ENCODE assay signal across 8 mouse cellular contexts in the genomic region with DNA sequence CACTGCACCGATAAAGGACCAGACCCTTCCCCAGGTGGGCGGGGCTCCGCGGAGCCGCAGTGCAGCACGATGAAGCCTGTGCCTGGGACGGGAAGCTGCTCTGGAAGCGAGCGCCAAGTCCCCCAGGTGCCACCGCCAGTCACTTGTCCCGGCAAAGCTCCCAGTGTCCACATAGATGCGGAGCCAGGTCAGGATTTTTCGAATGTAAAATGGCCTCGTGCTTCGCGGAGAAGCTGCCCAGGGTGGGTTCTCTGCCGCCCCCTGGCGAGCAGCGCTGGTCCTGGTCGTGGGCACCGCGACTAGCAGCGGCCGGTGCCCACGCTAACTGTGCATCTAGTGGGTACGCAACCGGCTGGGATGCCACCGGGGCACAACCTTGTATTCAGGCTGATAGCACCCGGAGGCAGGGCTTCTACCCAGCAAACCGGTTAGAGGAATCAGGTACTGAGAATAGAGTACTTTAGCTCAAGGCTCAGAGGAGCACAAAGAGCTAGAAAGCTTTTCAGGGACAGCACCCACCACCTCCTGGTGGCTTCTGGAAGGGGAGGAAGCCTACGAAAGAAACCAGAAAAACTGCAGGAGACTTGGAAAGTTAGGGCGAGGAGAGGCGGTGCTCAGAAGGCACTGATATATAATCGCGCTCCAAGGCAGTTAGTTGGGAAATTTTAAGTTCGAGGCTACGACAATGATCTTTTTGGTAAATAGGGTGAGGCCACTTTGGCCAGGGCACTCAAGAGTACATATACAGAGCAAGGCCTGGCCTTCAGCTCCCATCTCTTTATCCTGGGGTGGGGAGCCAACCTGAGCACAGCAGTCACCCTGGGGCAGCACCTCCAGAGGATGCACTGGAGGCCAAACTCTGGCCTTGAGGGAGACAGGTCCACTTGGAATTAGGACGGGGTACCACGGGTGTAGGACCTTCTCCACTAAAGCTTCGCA. TPM values are rescaled to one million over a fixed set of nuclear protein-coding genes. Genes with fewer than 3 reads are reported as not detected.
DNase-seq lines count a peak whose midpoint lies in the region; ATAC-seq lines count a peak whose summit lies in the region.

No protein-coding gene starts in this region.

- intact Hi-C loops in left cerebral cortex, postnatal 25 days (cut with DNase I): loop anchor here (1.0 to 5.0 kb wide), 5 partner anchors 49 to 522 kb away; a partner anchor contains a TSS

- ATAC-seq in common myeloid progenitor, adult 5-6 weeks (replicated peaks; ENCODE audit: low read depth, poor library complexity, severe bottlenecking): peak; percentile 90
- ATAC-seq in megakaryocyte-erythroid progenitor cell, adult 5-6 weeks (replicated peaks; ENCODE audit: low FRiP score, low TSS enrichment, poor library complexity, severe bottlenecking): peak; percentile 83

- peak; percentile 84 for DNase-seq in adrenal gland, adult 2 months
- peak; percentile 88 for DNase-seq in gastrocnemius, postnatal 10 days
- peak; percentile 31 for DNase-seq in hindlimb bud, embryonic 11.5 days (ENCODE audit: extremely low spot score, low read depth, low spot score)
- peak; percentile 78 to 80 for DNase-seq in left cerebral cortex, postnatal 25 days (ENCODE audit: low spot score in 2 of 2)
- DNase-seq in right cerebral cortex, postnatal 14 days: peak; percentile 88
- peak; percentile 69 to 85 for DNase-seq in urinary bladder, postnatal 4 days (ENCODE audit: low spot score in 2 of 2)

RNA-seq across cellular contexts. Expression of a gene that starts 49.5 kb away (rescaled TPM):
- total RNA-seq in adrenal gland, adult 2 months (2021): 10 to 100 TPM; 24.2 to 28.0 TPM
- 32.8 and 43.3 TPM in 2 replicates for polyA plus RNA-seq in adrenal gland, adult 2 months (2012; rRNA removed)
- 25.7 and 48.9 TPM in 2 replicates for total RNA-seq in common myeloid progenitor, adult 5-6 weeks (2017)
- 10 to 100 TPM; 10.5 to 12.1 TPM for total RNA-seq in gastrocnemius, postnatal 10 days (2021)
- total RNA-seq in left cerebral cortex, postnatal 25 days (2021): 10 to 100 TPM; 17.4 to 20.1 TPM
- 51.7 and 62.6 TPM in 2 replicates for total RNA-seq in megakaryocyte-erythroid progenitor cell, adult 5-6 weeks (2014; fragmentation: Nextera tagmentation)
- 35.8 and 46.2 TPM in 2 replicates for total RNA-seq in megakaryocyte-erythroid progenitor cell, adult 5-6 weeks (2017)

RNA-seq across cellular contexts. Expression of a gene that starts 49.6 kb away (rescaled TPM):
- total RNA-seq in adrenal gland, adult 2 months (2021): under 1 TPM in 1 of 2 experiments, not detected in 1; 0.28 TPM
- not detected in 2 replicates for polyA plus RNA-seq in adrenal gland, adult 2 months (2012; rRNA removed)
- total RNA-seq in common myeloid progenitor, adult 5-6 weeks (2017): not detected in 2 replicates
- under 1 TPM; 0.21 to 0.56 TPM for total RNA-seq in gastrocnemius, postnatal 10 days (2021)
- under 1 TPM; 0.50 to 0.96 TPM for total RNA-seq in left cerebral cortex, postnatal 25 days (2021)
- not detected in 2 replicates for total RNA-seq in megakaryocyte-erythroid progenitor cell, adult 5-6 weeks (2014; fragmentation: Nextera tagmentation)
- total RNA-seq in megakaryocyte-erythroid progenitor cell, adult 5-6 weeks (2017): not detected in 2 replicates

RNA-seq across cellular contexts. Expression of a gene that starts 58.4 kb away (rescaled TPM):
- total RNA-seq in adrenal gland, adult 2 months (2021): 10 to 100 TPM; 57.8 to 75.6 TPM
- polyA plus RNA-seq in adrenal gland, adult 2 months (2012; rRNA removed): 14.1 and 15.7 TPM in 2 replicates
- total RNA-seq in common myeloid progenitor, adult 5-6 weeks (2017): 40.2 and 43.4 TPM in 2 replicates
- total RNA-seq in gastrocnemius, postnatal 10 days (2021): 10 to 100 TPM; 52.8 to 54.8 TPM
- 100 to 1,000 TPM; 106 to 111 TPM for total RNA-seq in left cerebral cortex, postnatal 25 days (2021)
- total RNA-seq in megakaryocyte-erythroid progenitor cell, adult 5-6 weeks (2014; fragmentation: Nextera tagmentation): 27.3 and 29.0 TPM in 2 replicates
- 45.0 and 48.6 TPM in 2 replicates for total RNA-seq in megakaryocyte-erythroid progenitor cell, adult 5-6 weeks (2017)

Comparison
In these comparisons a context has a peak if more than half of its experiments do, and no peak if none do; other contexts are left out.
1. Peak in every context shown above with its lines: DNase-seq and ATAC-seq.
2. DNase-seq: peak in every context shown above with its lines; median percentile 88 in gastrocnemius, postnatal 10 days; 88 in right cerebral cortex, postnatal 14 days; 84 in adrenal gland, adult 2 months; 79 in left cerebral cortex, postnatal 25 days; 77 in urinary bladder, postnatal 4 days; 31 in hindlimb bud, embryonic 11.5 days.